Mouse (Mus musculus): ENCODE measurements around the gene Atp13a1. TPM values are rescaled to one million over a fixed set of nuclear protein-coding genes. Genes with fewer than 3 reads are reported as not detected.

Atp13a1 gene
- 25.7 and 31.2 TPM in 2 replicates for polyA plus RNA-seq (2012; ENCODE audit: insufficient read depth, insufficient read length, missing spikeins)

GRCm38 (mm10) chr8:69790773-69791367 lies at the start of gene Atp13a1, which contains the start of gene Zfp866:
Atp13a1 (plus strand) TSS chr8:69791163.
Zfp866 (minus strand) TSS chr8:69791178.
- peak within 1 kb of the TSS; percentile 68 for H3K27ac ChIP-seq (ENCODE audit: insufficient read depth, low read depth, low read length)
- TF ChIP-seq POLR2A (IDR thresholded peaks at IDR 0.05; ENCODE audit: borderline replicate concordance, low read depth, low read length) = peak; percentile 72
- TF ChIP-seq CTCF (IDR thresholded peaks at IDR 0.05; ENCODE audit: low read depth, low read length) = no peak
- H3K4me1 ChIP-seq (ENCODE audit: control insufficient read depth, insufficient read depth, low read length) = peaks cover 12% of the 10 kb centered on the region
- peak within 1 kb of the TSS; percentile 95 for H3K4me3 ChIP-seq (ENCODE audit: insufficient read depth, low read length)

GRCm38 (mm10) chr8:69741231-69741630 lies 49.7 kb upstream of the Atp13a1 start:
- H3K27ac ChIP-seq (ENCODE audit: insufficient read depth, low read depth, low read length) = no peak overlapping the region
- no peak overlapping the region for H3K4me3 ChIP-seq (ENCODE audit: insufficient read depth, low read length)
- peaks cover 3% of the 10 kb centered on the region; the same call in 1 of the 2 replicates for H3K4me1 ChIP-seq (ENCODE audit: control insufficient read depth, insufficient read depth, low read length)
- no peak for TF ChIP-seq CTCF (IDR thresholded peaks at IDR 0.05; ENCODE audit: low read depth, low read length)
- TF ChIP-seq POLR2A (IDR thresholded peaks at IDR 0.05; ENCODE audit: borderline replicate concordance, low read depth, low read length) = no peak

GRCm38 (mm10) chr8:69749544-69750454 lies 41.2 kb upstream of the Atp13a1 start, which contains the start of gene Zfp963:
Zfp963 (minus strand) TSS chr8:69749970.
- H3K27ac ChIP-seq (ENCODE audit: insufficient read depth, low read depth, low read length) = peak within 1 kb of the TSS; percentile 85
- TF ChIP-seq CTCF (IDR thresholded peaks at IDR 0.05; ENCODE audit: low read depth, low read length) (no peak), POLR2A (IDR thresholded peaks at IDR 0.05; ENCODE audit: borderline replicate concordance, low read depth, low read length) (0 out of 2 replicates have a peak, but pooled peaks have one; percentile 60)
- peak within 1 kb of the TSS; percentile 71 for H3K4me3 ChIP-seq (ENCODE audit: insufficient read depth, low read length)
- H3K4me1 ChIP-seq (ENCODE audit: control insufficient read depth, insufficient read depth, low read length) = peaks cover 11% of the 10 kb centered on the region

- H3K27ac ChIP-seq (ENCODE audit: insufficient read depth, low read depth, low read length) = no peak overlapping the region
- TF ChIP-seq POLR2A (IDR thresholded peaks at IDR 0.05; ENCODE audit: borderline replicate concordance, low read depth, low read length) = no peak
- peaks cover 8% of the 10 kb centered on the region for H3K4me1 ChIP-seq (ENCODE audit: control insufficient read depth, insufficient read depth, low read length)
- H3K4me3 ChIP-seq (ENCODE audit: insufficient read depth, low read length) = no peak overlapping the region
Measured at GRCm38 (mm10) chr8:69752437-69752836, 38.5 kb upstream of the Atp13a1 start.

- Histone ChIP-seq H3K4me1 (ENCODE audit: control insufficient read depth, insufficient read depth, low read length) (no peaks in the 10 kb centered on the region), H3K4me3 (ENCODE audit: insufficient read depth, low read length) (no peak overlapping the region), H3K27ac (ENCODE audit: insufficient read depth, low read depth, low read length) (no peak overlapping the region)
- TF ChIP-seq POLR2A (IDR thresholded peaks at IDR 0.05; ENCODE audit: borderline replicate concordance, low read depth, low read length) = no peak
- no peak for TF ChIP-seq CTCF (IDR thresholded peaks at IDR 0.05; ENCODE audit: low read depth, low read length)
Measured at GRCm38 (mm10) chr8:69758316-69758715, 32.6 kb upstream of the Atp13a1 start.

- no peak overlapping the region for H3K27ac ChIP-seq (ENCODE audit: insufficient read depth, low read depth, low read length)
- TF ChIP-seq CTCF (IDR thresholded peaks at IDR 0.05; ENCODE audit: low read depth, low read length) (no peak), POLR2A (IDR thresholded peaks at IDR 0.05; ENCODE audit: borderline replicate concordance, low read depth, low read length) (no peak)
- no peaks in the 10 kb centered on the region for H3K4me1 ChIP-seq (ENCODE audit: control insufficient read depth, insufficient read depth, low read length)
- H3K4me3 ChIP-seq (ENCODE audit: insufficient read depth, low read length) = no peak overlapping the region
Measured at GRCm38 (mm10) chr8:69761814-69762445, 29.0 kb upstream of the Atp13a1 start.

GRCm38 (mm10) chr8:69771221-69771620 lies 19.7 kb upstream of the Atp13a1 start:
- TF ChIP-seq POLR2A (IDR thresholded peaks at IDR 0.05; ENCODE audit: borderline replicate concordance, low read depth, low read length) (no peak), CTCF (IDR thresholded peaks at IDR 0.05; ENCODE audit: low read depth, low read length) (no peak)
- Histone ChIP-seq H3K4me3 (ENCODE audit: insufficient read depth, low read length) (no peak overlapping the region), H3K4me1 (ENCODE audit: control insufficient read depth, insufficient read depth, low read length) (peaks cover 8% of the 10 kb centered on the region), H3K27ac (ENCODE audit: insufficient read depth, low read depth, low read length) (no peak overlapping the region)

- no peak for TF ChIP-seq CTCF (IDR thresholded peaks at IDR 0.05; ENCODE audit: low read depth, low read length)
- no peak for TF ChIP-seq POLR2A (IDR thresholded peaks at IDR 0.05; ENCODE audit: borderline replicate concordance, low read depth, low read length)
- Histone ChIP-seq H3K4me1 (ENCODE audit: control insufficient read depth, insufficient read depth, low read length) (peaks cover 8% of the 10 kb centered on the region), H3K27ac (ENCODE audit: insufficient read depth, low read depth, low read length) (no peak overlapping the region), H3K4me3 (ENCODE audit: insufficient read depth, low read length) (no peak overlapping the region)
Measured at GRCm38 (mm10) chr8:69772106-69772505, 18.9 kb upstream of the Atp13a1 start.

- TF ChIP-seq POLR2A (IDR thresholded peaks at IDR 0.05; ENCODE audit: borderline replicate concordance, low read depth, low read length) (no peak), CTCF (IDR thresholded peaks at IDR 0.05; ENCODE audit: low read depth, low read length) (no peak)
- Histone ChIP-seq H3K27ac (ENCODE audit: insufficient read depth, low read depth, low read length) (peak within 1 kb of the TSS; percentile 99), H3K4me1 (ENCODE audit: control insufficient read depth, insufficient read depth, low read length) (peaks cover 8% of the 10 kb centered on the region), H3K4me3 (ENCODE audit: insufficient read depth, low read length) (peak within 1 kb of the TSS; percentile 99)
Measured at GRCm38 (mm10) chr8:69774503-69775148, 16.3 kb upstream of the Atp13a1 start, which contains the start of gene Gm20422. Gm20422 (minus strand) TSS chr8:69774886.
